Mouse (Mus musculus) cerebellum, adult 2 months (tissue): ENCODE data around the gene Olfr969. TPM values are rescaled to one million over a fixed set of nuclear protein-coding genes. Genes with fewer than 3 reads are reported as not detected.
"Not testable (repeated sequence)": the region's sequence is repeated elsewhere in the genome, so short reads cannot be mapped to it uniquely, and the experiment has no call there.

Source experiments
- DNase-seq, 2 experiments: peaks; one replicate each; pipeline ENCODE4 v3.0.0; 2021
- H3K27ac ChIP-seq: fragments of 200-500 bp; 2 replicates; pipeline ENCODE4 v1.5.1; 2012; ENCODE audit warnings: low read length, control low read depth, inconsistent platforms; ENCODE audit not compliant: insufficient read depth
- H3K27me3 ChIP-seq: fragments of 200-500 bp; 2 replicates; pipeline ENCODE4 v1.6.1; 2012; ENCODE audit warnings: inconsistent platforms, mild to moderate bottlenecking, low read length, moderate library complexity; ENCODE audit not compliant: control insufficient read depth, insufficient read depth
- H3K4me1 ChIP-seq: fragments of 200-500 bp; 2 replicates; pipeline ENCODE4 v1.6.1; 2011; ENCODE audit warnings: low read length; ENCODE audit not compliant: control insufficient read depth, insufficient read depth
- H3K4me3 ChIP-seq: fragments of 200-500 bp; replicated peaks from 2 replicates; pipeline ENCODE3; 2011; ENCODE audit warnings: mild to moderate bottlenecking, low read depth, low read length, control low read depth; ENCODE audit not compliant: insufficient read depth
- CTCF ChIP-seq: fragments of 200-500 bp; IDR thresholded peaks from 2 replicates; pipeline ENCODE4 v1.5.1; 2011; ENCODE audit warnings: low read depth, mild to moderate bottlenecking, control low read depth, low read length, moderate library complexity, borderline replicate concordance; ENCODE audit not compliant: insufficient read depth
- POLR2A ChIP-seq: fragments of 200-500 bp; IDR thresholded peaks from 2 replicates; pipeline ENCODE4 v1.6.1; 2011; ENCODE audit warnings: low read length, control low read depth, borderline replicate concordance; ENCODE audit not compliant: insufficient read depth
- WGBS: fragments of 180-500 bp; shearing (Covaris S2); methylation state at CpG from one replicate; pipeline ENCODE4 v1.1.7; 2018; 5-methylcytosine and 5-hydroxymethylcytosine counted together
- polyA plus RNA-seq: library from polyadenylated mRNA; depleted of rRNA; stranded (reverse); fragments of >200 nt; gene quantifications from 2 replicates; pipeline ENCODE4 v1.2.3, GENCODE M21; 2012; rRNA removed

The Olfr969 gene
- polyA plus RNA-seq: not detected in 2 replicates

DNA sequence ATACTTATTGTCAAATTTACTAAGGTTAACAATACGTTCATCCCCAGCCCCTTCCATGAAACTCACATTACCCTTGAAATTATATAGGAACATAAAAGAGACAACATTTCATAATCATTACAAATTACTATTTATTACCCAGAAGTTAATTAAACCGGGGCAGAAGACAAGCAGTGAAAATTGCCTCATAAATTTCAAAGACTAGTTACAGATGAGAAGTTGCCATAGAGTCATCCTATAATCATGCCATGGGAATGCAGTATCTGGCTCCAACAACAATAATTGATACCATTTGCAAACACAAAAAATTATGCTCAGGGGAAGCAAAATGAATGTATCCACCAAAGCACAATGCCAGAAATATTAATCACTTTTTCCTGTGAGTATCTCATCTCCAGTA, at the start of gene Olfr969:
Olfr969 (plus strand) TSS at position 388 of the 400 bp plus-strand sequence.
- 77% methylated on average over 2 of the region's 2 CpGs for WGBS
- no peak for TF ChIP-seq CTCF
- TF ChIP-seq POLR2A: no peak
- Histone ChIP-seq H3K4me3 (no peak within 1 kb of the TSS), H3K27me3 (no peaks in the 10 kb centered on the region), H3K4me1 (no peaks in the 10 kb centered on the region), H3K27ac (no peak within 1 kb of the TSS)
- DNase-seq: no peak

DNA sequence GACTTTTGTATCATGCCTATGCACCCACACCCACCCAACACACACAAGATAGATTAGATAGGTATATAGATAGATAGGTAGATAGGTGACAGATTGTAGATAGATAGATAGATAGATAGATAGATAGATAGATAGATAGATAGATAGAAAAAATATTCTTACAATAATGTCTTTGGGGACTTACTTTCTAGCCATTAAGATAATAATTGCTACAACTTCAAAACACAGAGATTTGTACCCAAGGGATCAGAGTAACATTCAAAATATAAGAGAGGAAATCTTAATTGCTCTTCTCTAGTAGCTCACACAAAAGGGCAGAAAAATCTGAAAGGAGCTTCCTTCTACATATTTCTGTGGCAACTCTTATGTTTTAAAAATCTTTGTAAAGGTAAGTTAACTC, 44.8 kb upstream of the Olfr969 start, which contains the start of gene Olfr967:
Olfr967 (plus strand) TSS at position 301 of the 400 bp plus-strand sequence.
- Histone ChIP-seq H3K4me1 (no peaks in the 10 kb centered on the region), H3K4me3 (no peak within 1 kb of the TSS), H3K27me3 (no peaks in the 10 kb centered on the region; the same call in 1 of the 2 replicates), H3K27ac (no peak within 1 kb of the TSS)
- no peak for TF ChIP-seq CTCF
- no peak for TF ChIP-seq POLR2A
- DNase-seq: no peak

- H3K4me3 ChIP-seq: no peak overlapping the region
- no peaks in the 10 kb centered on the region; the same call in 1 of the 2 replicates for H3K27me3 ChIP-seq
- no peak overlapping the region for H3K27ac ChIP-seq
- no peak for TF ChIP-seq POLR2A
- no peak for TF ChIP-seq CTCF
- no peaks in the 10 kb centered on the region for H3K4me1 ChIP-seq
- WGBS: 90% methylated on average over 1 of the region's 1 CpGs
- DNase-seq: no peak
Measured at GRCm38 (mm10) chr9:39746428-39746827, 44.3 kb upstream of the Olfr969 start.

DNA sequence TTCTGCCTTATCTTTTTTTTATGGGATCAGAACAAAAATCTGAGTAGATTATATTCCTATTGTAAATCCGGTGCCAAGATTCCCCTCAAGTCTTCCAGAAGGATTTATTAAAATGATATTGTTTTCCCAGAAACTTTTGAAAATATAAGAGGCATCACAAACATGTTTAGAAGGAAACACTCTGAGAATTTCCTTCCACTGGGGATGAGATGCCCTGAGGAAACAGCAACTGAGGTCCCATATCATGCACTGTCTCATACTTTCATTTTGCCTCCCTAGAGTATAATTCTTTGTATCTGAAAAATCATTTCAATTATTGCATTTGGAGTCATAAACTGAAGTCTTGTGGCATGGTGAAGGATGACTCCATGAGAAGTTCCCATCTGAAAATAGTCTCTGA, 7.6 kb upstream of the Olfr969 start, which contains the start of gene Olfr968:
Olfr968 (minus strand) TSS at position 101 of the 400 bp plus-strand sequence.
- Histone ChIP-seq H3K4me1 (no peaks in the 10 kb centered on the region), H3K4me3 (no peak within 1 kb of the TSS), H3K27ac (no peak within 1 kb of the TSS), H3K27me3 (no peaks in the 10 kb centered on the region)
- no peak for TF ChIP-seq POLR2A
- TF ChIP-seq CTCF: no peak
- 85% methylated on average over 1 of the region's 1 CpGs for WGBS
- no peak for DNase-seq

DNA sequence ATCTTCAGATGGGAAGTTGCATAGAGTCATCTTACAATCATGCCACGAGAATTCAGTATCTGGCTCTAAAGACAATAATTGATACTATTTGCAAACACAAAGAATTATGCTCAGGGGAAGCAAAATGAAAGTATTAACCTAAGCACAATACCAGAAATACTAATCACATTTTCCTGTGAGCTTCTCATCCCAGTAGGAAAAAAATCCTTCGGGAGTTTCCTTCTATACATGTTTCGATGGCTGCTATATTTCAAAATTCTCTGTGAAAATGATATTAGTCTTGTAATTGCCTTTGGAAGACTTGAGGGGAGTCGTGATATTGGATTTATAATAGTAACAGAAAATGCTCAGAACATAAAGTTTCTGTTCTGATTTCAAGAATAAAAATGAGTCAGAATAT, 17.8 kb downstream of the Olfr969 start, which contains the start of gene Olfr970:
Olfr970 (plus strand) TSS at position 301 of the 400 bp plus-strand sequence.
- Histone ChIP-seq H3K27ac (no peak within 1 kb of the TSS), H3K4me1 (no peaks in the 10 kb centered on the region), H3K4me3 (no peak within 1 kb of the TSS), H3K27me3 (no peaks in the 10 kb centered on the region)
- DNase-seq: no peak
- WGBS: 78% methylated on average over 4 of the region's 4 CpGs
- no peak for TF ChIP-seq CTCF
- no peak for TF ChIP-seq POLR2A

- WGBS: 88% methylated on average over 2 of the region's 2 CpGs
- H3K27ac ChIP-seq, H3K4me3 ChIP-seq, H3K4me1 ChIP-seq, DNase-seq, H3K27me3 ChIP-seq: not testable (repeated sequence)
Measured at GRCm38 (mm10) chr9:39836576-39836975, 45.8 kb downstream of the Olfr969 start, which contains the start of gene Olfr971. TSS of gene Olfr971 (plus strand) at chr9:39836876.

Other genes with a start within 250 kb of the Olfr969 start
- not detected in 2 replicates for gene Olfr958, start 236.9 kb upstream of the Olfr969 start, polyA plus RNA-seq
- not detected in 2 replicates for gene Olfr959, start 215.4 kb upstream of the Olfr969 start, polyA plus RNA-seq
- gene AW551984, start 186.5 kb upstream of the Olfr969 start, polyA plus RNA-seq: 8.0 and 8.5 TPM in 2 replicates
- not detected in 2 replicates for gene Olfr148, start 180.3 kb upstream of the Olfr969 start, polyA plus RNA-seq
- not detected in 2 replicates for gene Olfr960, start 169.6 kb upstream of the Olfr969 start, polyA plus RNA-seq
- not detected in 2 replicates for gene Olfr961, start 145.9 kb upstream of the Olfr969 start, polyA plus RNA-seq
- not detected in 2 replicates for gene Olfr963, start 123.7 kb upstream of the Olfr969 start, polyA plus RNA-seq
- not detected in 2 replicates for gene Olfr149, start 83.8 kb upstream of the Olfr969 start, polyA plus RNA-seq
- not detected in 2 replicates for gene Olfr965, start 79.6 kb upstream of the Olfr969 start, polyA plus RNA-seq
- not detected in 2 replicates for gene Olfr150, start 60.0 kb upstream of the Olfr969 start, polyA plus RNA-seq
- gene Olfr967, start 44.7 kb upstream of the Olfr969 start, polyA plus RNA-seq: not detected in 2 replicates
- not detected in 2 replicates for gene Olfr968, start 7.7 kb upstream of the Olfr969 start, polyA plus RNA-seq
- gene Olfr970, start 17.9 kb downstream of the Olfr969 start, polyA plus RNA-seq: not detected in 2 replicates
- not detected in 2 replicates for gene Olfr971, start 45.9 kb downstream of the Olfr969 start, polyA plus RNA-seq
- not detected in 2 replicates for gene Olfr972, start 75.5 kb downstream of the Olfr969 start, polyA plus RNA-seq
- not detected in 2 replicates for gene Olfr229, start 116.4 kb downstream of the Olfr969 start, polyA plus RNA-seq
- not detected in 2 replicates for gene Olfr974, start 146.6 kb downstream of the Olfr969 start, polyA plus RNA-seq
- not detected in 2 replicates for gene Olfr975, start 161.1 kb downstream of the Olfr969 start, polyA plus RNA-seq
- gene Olfr976, start 170.2 kb downstream of the Olfr969 start, polyA plus RNA-seq: not detected in 2 replicates
- gene Olfr978, start 201.2 kb downstream of the Olfr969 start, polyA plus RNA-seq: not detected in 2 replicates
- not detected in 2 replicates for gene Olfr979, start 212.5 kb downstream of the Olfr969 start, polyA plus RNA-seq
- gene Olfr980, start 218.6 kb downstream of the Olfr969 start, polyA plus RNA-seq: not detected in 2 replicates
- not detected in 2 replicates for gene Olfr981, start 230.5 kb downstream of the Olfr969 start, polyA plus RNA-seq